Mouse (Mus musculus) C2C12 (cell line): ENCODE data around the gene Arid5b. TPM values are rescaled to one million over a fixed set of nuclear protein-coding genes. Genes with fewer than 3 reads are reported as not detected.

Experiments used
- H3K27me3 ChIP-seq: one replicate; pipeline ENCODE4 v1.6.1; 2011; ENCODE audit not compliant: control insufficient read depth, insufficient read depth, insufficient read length
- H3K36me3 ChIP-seq: one replicate; pipeline ENCODE4 v1.6.1; 2011; ENCODE audit not compliant: control insufficient read depth, insufficient read depth
- H3K4me3 ChIP-seq: one replicate; pipeline ENCODE4 v1.5.1; 2011; ENCODE audit warnings: mild to moderate bottlenecking, control low read depth; ENCODE audit not compliant: poor library complexity, insufficient read depth, severe bottlenecking
- H3K79me2 ChIP-seq: one replicate; pipeline ENCODE4 v1.6.1; 2011; ENCODE audit not compliant: control insufficient read depth, insufficient read depth
- H3K79me3 ChIP-seq: one replicate; pipeline ENCODE4 v1.6.1; 2011; ENCODE audit warnings: low read depth, control low read depth
- H3ac ChIP-seq: one replicate; pipeline ENCODE3; 2011; ENCODE audit warnings: low read depth; ENCODE audit not compliant: control insufficient read depth, insufficient read length
- CEBPB ChIP-seq: IDR thresholded peaks from one replicate; pipeline ENCODE4 v1.6.1; 2011; ENCODE audit warnings: low read depth, mild to moderate bottlenecking, control low read depth, moderate library complexity
- CTCF ChIP-seq: IDR thresholded peaks from one replicate; pipeline ENCODE4 v1.5.1; 2011; ENCODE audit not compliant: control insufficient read depth, insufficient read depth, insufficient read length
- FOSL1 ChIP-seq: IDR thresholded peaks from one replicate; pipeline ENCODE4 v1.8.0; 2011; ENCODE audit warnings: mild to moderate bottlenecking, low read length; ENCODE audit not compliant: poor library complexity, insufficient read depth, severe bottlenecking
- MAX ChIP-seq: IDR thresholded peaks from one replicate; pipeline ENCODE4 v1.6.1; 2011; ENCODE audit warnings: mild to moderate bottlenecking, control low read depth
- MYOD1 ChIP-seq: IDR thresholded peaks from one replicate; pipeline ENCODE4 v1.6.1; 2011; ENCODE audit warnings: low read depth; ENCODE audit not compliant: control insufficient read depth, insufficient read length
- MYOG ChIP-seq: IDR thresholded peaks from one replicate; pipeline ENCODE4 v1.6.1; 2011; ENCODE audit not compliant: control insufficient read depth, insufficient read length; ENCODE audit errors: extremely low read depth
- USF1 ChIP-seq: IDR thresholded peaks from one replicate; pipeline ENCODE4 v1.6.1; 2011; ENCODE audit warnings: low read depth, mild to moderate bottlenecking, control low read depth, moderate library complexity
- polyA plus RNA-seq: library from polyadenylated mRNA; unstranded; fragments of >200 nt; fragmentation: generic; extraction: Trizol; gene quantifications from one replicate; pipeline ENCODE4 v1.2.1, GENCODE M21; 2012; ENCODE audit warnings: missing spikeins

Arid5b gene
- polyA plus RNA-seq, 1 experiment, result 6.0 TPM

- TF ChIP-seq MYOG, result no peak
- TF ChIP-seq CEBPB, result no peak
- no peak for TF ChIP-seq MYOD1
- no peak for TF ChIP-seq FOSL1
- TF ChIP-seq MAX, result no peak
- TF ChIP-seq CTCF, result no peak
- TF ChIP-seq USF1, result no peak
- Histone ChIP-seq H3K36me3 (no peaks in the 10 kb centered on the region), H3K27me3 (no peaks in the 10 kb centered on the region), H3K79me3 (no peaks in the 10 kb centered on the region), H3K4me3 (no peak overlapping the region), H3ac (no peak overlapping the region), H3K79me2 (no peaks in the 10 kb centered on the region)
Observed at GRCm38 (mm10) chr10:68048641-68049305, 229.8 kb downstream of the Arid5b start.

GRCm38 (mm10) chr10:68044864-68045263 lies 233.7 kb downstream of the Arid5b start:
- no peak overlapping the region for H3ac ChIP-seq
- no peaks in the 10 kb centered on the region for H3K79me3 ChIP-seq
- no peak for TF ChIP-seq MAX
- TF ChIP-seq CEBPB, result no peak
- no peak overlapping the region for H3K4me3 ChIP-seq
- no peaks in the 10 kb centered on the region for H3K36me3 ChIP-seq
- H3K27me3 ChIP-seq, result no peaks in the 10 kb centered on the region
- no peaks in the 10 kb centered on the region for H3K79me2 ChIP-seq

GRCm38 (mm10) chr10:68043973-68044372 lies 234.6 kb downstream of the Arid5b start:
- H3K4me3 ChIP-seq, result no peak overlapping the region
- no peaks in the 10 kb centered on the region for H3K27me3 ChIP-seq
- H3K36me3 ChIP-seq, result no peaks in the 10 kb centered on the region
- TF ChIP-seq MYOD1 (no peak), CTCF (no peak), MYOG (no peak), CEBPB (no peak), MAX (no peak), USF1 (no peak), FOSL1 (no peak)
- no peak overlapping the region for H3ac ChIP-seq
- no peaks in the 10 kb centered on the region for H3K79me3 ChIP-seq
- no peaks in the 10 kb centered on the region for H3K79me2 ChIP-seq
